Comparison of ENCODE assay signal across 12 mouse cellular contexts in the genomic region with DNA sequence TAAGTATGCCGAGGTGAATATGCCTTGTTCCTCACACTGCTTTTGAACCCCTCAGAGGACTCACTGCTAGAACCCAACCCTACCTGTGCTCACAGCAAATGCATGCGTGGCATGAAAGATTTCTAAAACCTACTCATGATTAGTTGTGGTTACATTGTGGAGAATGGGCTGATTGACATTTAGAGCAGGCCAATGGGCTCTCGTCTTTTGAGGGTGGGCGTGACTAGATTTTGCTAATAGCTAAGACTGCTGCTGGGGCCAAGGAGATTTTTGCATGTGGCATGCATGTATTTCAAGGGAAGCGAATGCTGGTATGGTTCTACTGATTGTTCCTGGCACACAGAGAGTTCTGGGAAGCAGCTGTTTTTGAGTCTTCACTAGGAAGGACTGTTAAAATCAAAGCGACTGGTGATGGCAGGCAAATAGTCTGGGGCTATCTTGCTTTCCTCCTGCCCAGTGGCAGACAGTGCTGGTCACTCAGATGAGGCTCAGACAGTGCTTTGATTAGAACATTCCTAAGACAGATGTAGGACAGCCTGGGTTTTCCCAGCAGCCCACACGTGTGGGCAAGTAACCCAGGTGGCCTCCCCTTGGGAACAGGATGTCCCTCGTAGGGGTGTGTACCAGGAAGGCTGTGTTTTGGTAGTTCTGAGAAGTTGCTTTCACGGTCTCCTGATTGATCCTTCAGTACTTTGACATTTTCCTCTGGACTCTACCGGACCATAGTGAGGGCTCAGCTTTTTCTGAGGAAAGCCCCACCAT. TPM values are rescaled to one million over a fixed set of nuclear protein-coding genes. Genes with fewer than 3 reads are reported as not detected.
DNase-seq lines count a peak whose midpoint lies in the region; ATAC-seq lines count a peak whose summit lies in the region.
"Had no signal": no experiment of that assay in that cellular context is flagged by ENCODE, and none has a peak within 500 bp of the region (broad histone marks: within the 10 kb centered on the region; RNA-seq: fewer than 3 reads in every experiment).

No protein-coding gene starts in this region.

- H3K27me3 ChIP-seq in hindbrain, embryonic 10.5 days (ENCODE audit: insufficient read depth, poor library complexity, severe bottlenecking): no peaks in the 10 kb centered on the region
- H3K27me3 ChIP-seq in hindbrain, embryonic 16.5 days (replicated peaks; ENCODE audit: control insufficient read depth, insufficient read depth, low read length): no peaks in the 10 kb centered on the region
- H3K27me3 ChIP-seq in embryonic facial prominence, embryonic 11.5 days (ENCODE audit: control insufficient read depth, insufficient read depth, low read length): no peaks in the 10 kb centered on the region
- no peaks in the 10 kb centered on the region for H3K27me3 ChIP-seq in liver, embryonic 16.5 days (ENCODE audit: control insufficient read depth, insufficient read depth, low read depth, low read length)
- H3K27me3 ChIP-seq: midbrain, embryonic 13.5 days had no signal

- 81% methylated on average over 10 of the region's 10 CpGs for WGBS in hindbrain, embryonic 10.5 days
- 84% methylated on average over 10 of the region's 10 CpGs for WGBS in hindbrain, embryonic 16.5 days
- 80% methylated on average over 10 of the region's 10 CpGs for WGBS in embryonic facial prominence, embryonic 11.5 days
- 53% methylated on average over 10 of the region's 10 CpGs for whole genome bisulfite sequencing in liver, embryonic 16.5 days (ENCODE audit: insufficient replicate concordance)

- in situ Hi-C loops in ES-E14 (cut with MboI; ENCODE audit: low sequenced_read_pairs in 2 of 2, unreplicated experiment in 2 of 2): no loop called here

- H3K4me3 ChIP-seq in hindbrain, embryonic 10.5 days: peak overlapping the region; percentile 29; the same call in 1 of the 2 replicates
- no peak overlapping the region for H3K4me3 ChIP-seq in hindbrain, embryonic 16.5 days (ENCODE audit: low read length)
- peak overlapping the region; percentile 18 to 37 for H3K4me3 ChIP-seq in ES-E14 (ENCODE audit: insufficient read depth in 1 of 2, low read depth in 1 of 2, low read length in 2 of 2, poor library complexity in 1 of 2, severe bottlenecking in 1 of 2)
- no peak overlapping the region for H3K4me3 ChIP-seq in embryonic facial prominence, embryonic 11.5 days (ENCODE audit: low read depth, low read length)
- peak overlapping the region; percentile 67 for H3K4me3 ChIP-seq in liver, embryonic 16.5 days (ENCODE audit: low read depth, low read length)
- H3K4me3 ChIP-seq: midbrain, embryonic 13.5 days had no signal

- H3K27ac ChIP-seq in hindbrain, embryonic 10.5 days: no peak overlapping the region
- H3K27ac ChIP-seq in hindbrain, embryonic 16.5 days (ENCODE audit: low read depth, low read length): no peak overlapping the region
- H3K27ac ChIP-seq in ES-E14 (ENCODE audit: insufficient read depth, low read depth, low read length, poor library complexity, severe bottlenecking): no peak overlapping the region
- no peak overlapping the region for H3K27ac ChIP-seq in embryonic facial prominence, embryonic 11.5 days (replicated peaks; ENCODE audit: low read depth, low read length)
- H3K27ac ChIP-seq in liver, embryonic 16.5 days (ENCODE audit: low read length): peak overlapping the region; percentile 98
- H3K27ac ChIP-seq: midbrain, embryonic 13.5 days had no signal

- H3K4me2 ChIP-seq in hindbrain, embryonic 16.5 days (ENCODE audit: low read length): no peak overlapping the region; the same call in 1 of the 2 replicates
- H3K4me2 ChIP-seq in embryonic facial prominence, embryonic 11.5 days (ENCODE audit: low read depth, low read length): no peak overlapping the region
- H3K4me2 ChIP-seq in liver, embryonic 16.5 days (ENCODE audit: low read depth, low read length): peak overlapping the region; percentile 73
- H3K4me2 ChIP-seq: midbrain, embryonic 13.5 days had no signal

- H3K4me1 ChIP-seq in hindbrain, embryonic 10.5 days (replicated peaks): peaks cover 32% of the 10 kb centered on the region
- peaks cover 6% of the 10 kb centered on the region; the same call in 1 of the 2 replicates for H3K4me1 ChIP-seq in hindbrain, embryonic 16.5 days (ENCODE audit: control insufficient read depth, insufficient read depth, low read depth, low read length)
- H3K4me1 ChIP-seq in ES-E14 (ENCODE audit: control insufficient read depth in 2 of 2, insufficient read depth in 2 of 2, low read length in 2 of 2, poor library complexity in 1 of 2): peaks cover 2 to 6% of the 10 kb centered on the region in 2 experiments; a peak in 2 of 4 replicates
- no peaks in the 10 kb centered on the region; the same call in 1 of the 2 replicates for H3K4me1 ChIP-seq in embryonic facial prominence, embryonic 11.5 days (ENCODE audit: control insufficient read depth, insufficient read depth, low read length)
- H3K4me1 ChIP-seq in liver, embryonic 16.5 days (ENCODE audit: control insufficient read depth, low read depth, low read length): peaks cover 71% of the 10 kb centered on the region

- no peak for DNase-seq in hindbrain, embryonic 10.5 days (ENCODE audit: low spot score)
- DNase-seq in ES-E14 (ENCODE audit: low read depth, low spot score): peak; percentile 59
- DNase-seq in embryonic facial prominence, embryonic 11.5 days (ENCODE audit: low spot score): peak; percentile 26
- no peak for DNase-seq in urinary bladder, adult 2 months (ENCODE audit: low spot score)
- no peak for DNase-seq in left cerebral cortex, adult 9 months (ENCODE audit: low spot score in 2 of 2)

- H3K9me3 ChIP-seq in hindbrain, embryonic 10.5 days: no peaks in the 10 kb centered on the region
- no peaks in the 10 kb centered on the region for H3K9me3 ChIP-seq in hindbrain, embryonic 16.5 days (ENCODE audit: control insufficient read depth, low read length)
- no peaks in the 10 kb centered on the region for H3K9me3 ChIP-seq in ES-E14 (ENCODE audit: control insufficient read depth, insufficient read depth, low read depth, low read length)
- H3K9me3 ChIP-seq in embryonic facial prominence, embryonic 11.5 days (replicated peaks; ENCODE audit: control insufficient read depth, low read length): no peaks in the 10 kb centered on the region
- no peaks in the 10 kb centered on the region for H3K9me3 ChIP-seq in liver, embryonic 16.5 days (replicated peaks; ENCODE audit: control insufficient read depth, low read length)
- H3K9me3 ChIP-seq: midbrain, embryonic 13.5 days had no signal

- ATAC-seq in hindbrain, embryonic 16.5 days: no peak
- ATAC-seq in embryonic facial prominence, embryonic 11.5 days (replicated peaks; ENCODE audit: insufficient number of reproducible peaks, low FRiP score, low TSS enrichment, low read depth): no peak
- peak; percentile 14; the same call in 1 of the 2 replicates for ATAC-seq in liver, embryonic 16.5 days (ENCODE audit: low read depth)
- no peak for ATAC-seq in cerebellum, adult (ENCODE audit: insufficient number of reproducible peaks, low FRiP score, low TSS enrichment)
- ATAC-seq: midbrain, embryonic 13.5 days had no signal

- no peaks in the 10 kb centered on the region for H3K36me3 ChIP-seq in hindbrain, embryonic 10.5 days
- no peaks in the 10 kb centered on the region for H3K36me3 ChIP-seq in hindbrain, embryonic 16.5 days (ENCODE audit: control insufficient read depth, insufficient read depth, low read length)
- no peaks in the 10 kb centered on the region for H3K36me3 ChIP-seq in ES-E14 (ENCODE audit: control insufficient read depth, insufficient read depth, low read length, poor library complexity, severe bottlenecking)
- no peaks in the 10 kb centered on the region for H3K36me3 ChIP-seq in embryonic facial prominence, embryonic 11.5 days (replicated peaks; ENCODE audit: control insufficient read depth, insufficient read depth, low read depth, low read length)
- H3K36me3 ChIP-seq in liver, embryonic 16.5 days (ENCODE audit: control insufficient read depth, insufficient read depth): peaks cover 11% of the 10 kb centered on the region
- H3K36me3 ChIP-seq: midbrain, embryonic 13.5 days had no signal

- no peak overlapping the region for H3K9ac ChIP-seq in hindbrain, embryonic 16.5 days (ENCODE audit: low read depth, low read length)
- H3K9ac ChIP-seq in ES-E14 (ENCODE audit: insufficient read depth, low read depth, low read length, poor library complexity, severe bottlenecking): no peak overlapping the region
- H3K9ac ChIP-seq in embryonic facial prominence, embryonic 11.5 days (replicated peaks; ENCODE audit: low read length): no peak overlapping the region
- H3K9ac ChIP-seq in liver, embryonic 16.5 days (ENCODE audit: low read depth, low read length): peak overlapping the region; percentile 56

RNA-seq across cellular contexts. Expression of a gene that starts 12.6 kb away (rescaled TPM):
- polyA plus RNA-seq in hindbrain, embryonic 10.5 days (2016; fragmentation: Nextera tagmentation; extraction: Ambion mirVana): 0.68 and 1.6 TPM in 2 replicates
- 0.68 and 0.69 TPM in 2 replicates for polyA plus RNA-seq in hindbrain, embryonic 16.5 days (2015; fragmentation: Nextera tagmentation; extraction: Ambion mirVana)
- total RNA-seq in ES-E14 (2012; rRNA removed): 0.49 and 0.58 TPM in 2 replicates
- polyA plus RNA-seq in embryonic facial prominence, embryonic 11.5 days (2014; fragmentation: Nextera tagmentation; extraction: Ambion mirVana): 1.4 and 1.5 TPM in 2 replicates
- polyA plus RNA-seq in liver, embryonic 16.5 days (2015; fragmentation: Nextera tagmentation; extraction: Ambion mirVana): 21.8 and 26.4 TPM in 2 replicates
- polyA plus RNA-seq in urinary bladder, adult 2 months (2012; rRNA removed): 167 and 176 TPM in 2 replicates

RNA-seq across cellular contexts. Expression of a gene that starts 27.7 kb away (rescaled TPM):
- polyA plus RNA-seq in hindbrain, embryonic 10.5 days (2016; fragmentation: Nextera tagmentation; extraction: Ambion mirVana): not detected in 2 replicates
- polyA plus RNA-seq in hindbrain, embryonic 16.5 days (2015; fragmentation: Nextera tagmentation; extraction: Ambion mirVana): not detected in 2 replicates
- not detected in 2 replicates for total RNA-seq in ES-E14 (2012; rRNA removed)
- polyA plus RNA-seq in embryonic facial prominence, embryonic 11.5 days (2014; fragmentation: Nextera tagmentation; extraction: Ambion mirVana): 0.69 TPM in 1 of 2 replicates, not detected in the other
- polyA plus RNA-seq in liver, embryonic 16.5 days (2015; fragmentation: Nextera tagmentation; extraction: Ambion mirVana): not detected in 2 replicates
- polyA plus RNA-seq in urinary bladder, adult 2 months (2012; rRNA removed): 0.25 TPM in 1 of 2 replicates, not detected in the other
- total RNA-seq: hematopoietic stem cell, adult 5-6 weeks had no signal
- polyA plus RNA-seq: cortical plate, adult 2 months; midbrain, embryonic 13.5 days; spleen, adult 2 months had no signal

RNA-seq across cellular contexts. Expression of a gene that starts 27.8 kb away (rescaled TPM):
- 142 and 146 TPM in 2 replicates for polyA plus RNA-seq in hindbrain, embryonic 10.5 days (2016; fragmentation: Nextera tagmentation; extraction: Ambion mirVana)
- polyA plus RNA-seq in hindbrain, embryonic 16.5 days (2015; fragmentation: Nextera tagmentation; extraction: Ambion mirVana): 65.3 and 71.9 TPM in 2 replicates
- 185 and 249 TPM in 2 replicates for total RNA-seq in ES-E14 (2012; rRNA removed)
- polyA plus RNA-seq in embryonic facial prominence, embryonic 11.5 days (2014; fragmentation: Nextera tagmentation; extraction: Ambion mirVana): 107 and 108 TPM in 2 replicates
- 209 and 258 TPM in 2 replicates for polyA plus RNA-seq in liver, embryonic 16.5 days (2015; fragmentation: Nextera tagmentation; extraction: Ambion mirVana)
- polyA plus RNA-seq in urinary bladder, adult 2 months (2012; rRNA removed): 203 and 240 TPM in 2 replicates

RNA-seq across cellular contexts. Expression of a gene that starts 32.6 kb away (rescaled TPM):
- polyA plus RNA-seq in hindbrain, embryonic 10.5 days (2016; fragmentation: Nextera tagmentation; extraction: Ambion mirVana): 0.60 and 2.0 TPM in 2 replicates
- polyA plus RNA-seq in hindbrain, embryonic 16.5 days (2015; fragmentation: Nextera tagmentation; extraction: Ambion mirVana): 1.6 and 1.7 TPM in 2 replicates
- total RNA-seq in ES-E14 (2012; rRNA removed): 1.1 and 1.8 TPM in 2 replicates
- 0.13 and 0.14 TPM in 2 replicates for polyA plus RNA-seq in embryonic facial prominence, embryonic 11.5 days (2014; fragmentation: Nextera tagmentation; extraction: Ambion mirVana)
- 0.06 TPM in 1 of 2 replicates, not detected in the other for polyA plus RNA-seq in liver, embryonic 16.5 days (2015; fragmentation: Nextera tagmentation; extraction: Ambion mirVana)
- polyA plus RNA-seq in urinary bladder, adult 2 months (2012; rRNA removed): 0.07 and 0.10 TPM in 2 replicates
- total RNA-seq: hematopoietic stem cell, adult 5-6 weeks had no signal

RNA-seq across cellular contexts. Expression of a gene that starts 58.4 kb away (rescaled TPM):
- polyA plus RNA-seq in hindbrain, embryonic 10.5 days (2016; fragmentation: Nextera tagmentation; extraction: Ambion mirVana): 0.10 and 0.27 TPM in 2 replicates
- polyA plus RNA-seq in hindbrain, embryonic 16.5 days (2015; fragmentation: Nextera tagmentation; extraction: Ambion mirVana): 0.81 and 0.84 TPM in 2 replicates
- 4.9 and 6.0 TPM in 2 replicates for total RNA-seq in ES-E14 (2012; rRNA removed)
- polyA plus RNA-seq in embryonic facial prominence, embryonic 11.5 days (2014; fragmentation: Nextera tagmentation; extraction: Ambion mirVana): not detected in 2 replicates
- polyA plus RNA-seq in liver, embryonic 16.5 days (2015; fragmentation: Nextera tagmentation; extraction: Ambion mirVana): 34.8 and 40.4 TPM in 2 replicates
- polyA plus RNA-seq in urinary bladder, adult 2 months (2012; rRNA removed): 12.7 and 13.8 TPM in 2 replicates
- total RNA-seq: hematopoietic stem cell, adult 5-6 weeks had no signal

Comparison
In these comparisons a context has a peak if more than half of its experiments do, and no peak if none do; other contexts are left out.
1. H3K4me3 ChIP-seq: peak in hindbrain, embryonic 10.5 days (single experiment), ES-E14 (2 of 2) and liver, embryonic 16.5 days (single experiment); none in hindbrain, embryonic 16.5 days (single experiment) and embryonic facial prominence, embryonic 11.5 days (single experiment).
2. DNase-seq: peak in ES-E14 (single experiment) and embryonic facial prominence, embryonic 11.5 days (single experiment); none in hindbrain, embryonic 10.5 days (single experiment), urinary bladder, adult 2 months (single experiment) and left cerebral cortex, adult 9 months (0 of 2).